Mouse (Mus musculus) hindbrain, postnatal 0 days (tissue): ENCODE results near the gene Ube2cbp. TPM values are rescaled to one million over a fixed set of nuclear protein-coding genes. Genes with fewer than 3 reads are reported as not detected.

Experiments used
- ATAC-seq: fragments of 200-750 bp; cut with Nextera tagmentation; 2 replicates; pipeline ENCODE4 v1.8.0; 2017; ENCODE audit warnings: mild to moderate bottlenecking, moderate TSS enrichment, moderate library complexity
- DNase-seq: peaks from one replicate; pipeline ENCODE4 v3.0.0-alpha.2; 2015; ENCODE audit warnings: low spot score
- H3K27ac ChIP-seq: fragments of 300-500 bp; sonication (generic); 2 replicates; pipeline ENCODE4 v1.5.1; 2014; ENCODE audit warnings: mild to moderate bottlenecking
- H3K27me3 ChIP-seq: fragments of 300-500 bp; sonication (generic); 2 replicates; pipeline ENCODE4 v1.6.1; 2014; ENCODE audit warnings: low read length, mixed read lengths; ENCODE audit not compliant: insufficient read depth
- H3K36me3 ChIP-seq: fragments of 300-500 bp; sonication (generic); 2 replicates; pipeline ENCODE4 v1.6.1; 2014; ENCODE audit warnings: low read length, mixed read lengths; ENCODE audit not compliant: insufficient read depth
- H3K4me1 ChIP-seq: fragments of 300-500 bp; sonication (generic); 2 replicates; pipeline ENCODE4 v1.6.1; 2014; ENCODE audit warnings: antibody characterized with exemption, low read length, mixed read lengths; ENCODE audit not compliant: insufficient read depth
- H3K4me2 ChIP-seq: fragments of 300-500 bp; sonication (generic); 2 replicates; pipeline ENCODE4 v1.6.1; 2014; ENCODE audit warnings: low read depth, mild to moderate bottlenecking, low read length, moderate library complexity, mixed read lengths
- H3K4me3 ChIP-seq: fragments of 300-500 bp; sonication (generic); 2 replicates; pipeline ENCODE4 v1.5.1; 2014; ENCODE audit warnings: low read length
- H3K9ac ChIP-seq: fragments of 300-500 bp; sonication (generic); replicated peaks from 2 replicates; pipeline ENCODE4 v1.6.1; 2014; ENCODE audit warnings: mild to moderate bottlenecking, low read length, moderate library complexity, mixed read lengths
- H3K9me3 ChIP-seq: fragments of 300-500 bp; sonication (generic); 2 replicates; pipeline ENCODE4 v1.6.1; 2016; ENCODE audit warnings: low read length, mixed read lengths
- CTCF ChIP-seq: IDR thresholded peaks from 2 replicates; pipeline ENCODE4 v1.5.1; 2016; ENCODE audit warnings: antibody characterized with exemption, control low read depth, low read depth
- whole genome bisulfite sequencing: fragments of 180-500 bp; shearing (Covaris S2); extraction: QIAGEN DNeasy Blood & Tissue Kit; methylation state at CpG from one replicate; pipeline ENCODE4 v1.1.7; 2014; 5-methylcytosine and 5-hydroxymethylcytosine counted together
- polyA plus RNA-seq: library from polyadenylated mRNA; unstranded; fragments of >200 nt; fragmentation: Nextera tagmentation; extraction: Ambion mirVana; gene quantifications from 2 replicates; pipeline ENCODE4 v1.2.1, GENCODE M21; 2015
- total RNA-seq: library from RNA; depleted of rRNA; stranded (reverse); fragments of >200 nt; gene quantifications from 2 replicates; pipeline ENCODE4 v1.2.3, GENCODE M21; 2014

Ube2cbp gene
- total and polyA plus RNA-seq, 2 experiments from 2014 or later, result 6.3 to 7.4 TPM

- H3K27ac ChIP-seq, result no peak overlapping the region
- no peak for TF ChIP-seq CTCF
- ATAC-seq (no peak), DNase-seq (peak; percentile 6)
- H3K27me3 ChIP-seq, result no peaks in the 10 kb centered on the region
- no peaks in the 10 kb centered on the region for H3K4me1 ChIP-seq
- H3K9me3 ChIP-seq, result no peaks in the 10 kb centered on the region
- H3K36me3 ChIP-seq, result no peaks in the 10 kb centered on the region
- H3K4me3 ChIP-seq, result no peak overlapping the region
- no peak overlapping the region for H3K9ac ChIP-seq
- 69% methylated on average over 6 of the region's 6 CpGs for WGBS
- H3K4me2 ChIP-seq, result no peak overlapping the region
These were observed 163.3 kb downstream of the Ube2cbp start for GRCm38 (mm10) chr9:86301407-86301806.

GRCm38 (mm10) chr9:86298596-86298995 is 166.2 kb downstream of the Ube2cbp start:
- Histone ChIP-seq H3K4me2 (0 out of 2 replicates have a peak overlapping the region, but pooled peaks have one; percentile 2), H3K27ac (no peak overlapping the region), H3K4me1 (no peaks in the 10 kb centered on the region), H3K9ac (no peak overlapping the region), H3K9me3 (no peaks in the 10 kb centered on the region), H3K4me3 (no peak overlapping the region), H3K36me3 (no peaks in the 10 kb centered on the region), H3K27me3 (no peaks in the 10 kb centered on the region)
- no peak for TF ChIP-seq CTCF
- ATAC-seq (no peak), DNase-seq (no peak)
- WGBS, result 14% methylated on average over 8 of the region's 8 CpGs

DNA sequence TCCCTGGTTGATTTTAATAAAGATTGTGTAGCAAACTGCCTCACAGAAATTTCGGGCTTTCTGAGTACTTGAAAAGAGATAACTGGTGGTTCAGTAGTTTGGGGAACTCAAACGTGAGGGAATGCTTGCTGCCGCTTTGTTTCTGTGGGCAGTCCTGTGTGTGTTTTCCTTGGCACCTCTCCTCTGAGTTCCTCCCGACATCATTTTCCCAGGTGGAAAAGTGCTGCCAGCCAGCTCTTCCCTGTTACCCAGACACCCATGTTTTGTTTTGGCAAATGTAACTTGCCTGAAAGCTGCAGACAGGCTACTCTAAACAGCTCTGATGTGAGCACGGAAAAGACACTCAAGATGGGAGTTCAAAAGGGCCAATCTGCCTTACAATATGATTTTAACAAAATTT is 166.6 kb downstream of the Ube2cbp start:
- Histone ChIP-seq H3K9me3 (no peaks in the 10 kb centered on the region), H3K27me3 (no peaks in the 10 kb centered on the region), H3K4me1 (no peaks in the 10 kb centered on the region), H3K4me3 (no peak overlapping the region), H3K9ac (no peak overlapping the region), H3K36me3 (no peaks in the 10 kb centered on the region), H3K27ac (no peak overlapping the region), H3K4me2 (peak overlapping the region; percentile 2; the same call in 1 of the 2 replicates)
- no peak for ATAC-seq
- no peak for DNase-seq
- TF ChIP-seq CTCF, result no peak
- 25% methylated on average over 5 of the region's 5 CpGs for whole genome bisulfite sequencing

DNA sequence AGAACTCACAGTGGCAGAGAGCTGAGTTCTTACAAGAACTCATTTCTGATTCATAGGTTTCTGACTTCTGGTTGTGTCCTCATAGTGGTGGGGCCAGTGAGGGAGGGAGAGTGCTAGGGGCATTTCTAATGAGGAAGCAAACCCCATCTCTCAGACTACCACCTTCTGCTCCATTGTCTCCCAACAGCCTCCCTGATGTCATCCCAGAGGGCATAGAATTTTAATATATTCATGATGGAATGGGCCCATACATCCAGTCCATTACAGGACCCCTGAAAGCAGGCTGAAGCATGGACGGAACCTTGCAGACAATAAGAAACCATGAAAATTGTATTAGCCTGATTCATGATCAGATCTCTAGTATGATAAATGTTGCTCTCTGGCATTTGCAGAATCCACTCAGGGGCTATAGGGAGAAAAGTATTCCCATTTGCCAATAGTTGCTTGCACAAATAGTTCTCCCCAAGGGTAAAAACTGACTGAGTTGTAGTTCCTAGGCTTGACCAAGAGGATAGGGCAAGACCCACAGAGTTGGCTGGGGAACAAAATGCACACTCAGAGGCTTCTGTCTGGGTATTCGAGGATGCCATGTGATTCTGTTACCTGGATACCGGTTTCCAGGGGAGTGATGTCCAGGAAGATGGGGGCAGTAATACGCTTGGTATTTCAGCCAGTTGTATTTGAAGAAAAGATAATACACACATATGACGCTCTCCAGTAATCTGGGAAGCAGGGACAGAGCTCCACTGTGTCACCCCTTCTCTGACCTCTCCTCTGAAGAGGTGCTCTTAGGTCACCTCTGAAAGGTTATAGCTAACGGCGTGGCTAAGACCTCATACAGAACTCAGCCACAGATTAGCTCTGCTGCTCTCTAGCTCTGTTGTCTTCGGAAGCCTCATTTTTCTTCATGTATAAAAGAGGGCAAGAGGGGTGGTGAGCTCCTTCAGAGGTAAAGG is 167.8 kb downstream of the Ube2cbp start:
- no peaks in the 10 kb centered on the region for H3K36me3 ChIP-seq
- H3K4me3 ChIP-seq, result no peak overlapping the region
- no peaks in the 10 kb centered on the region for H3K9me3 ChIP-seq
- DNase-seq (no peak), ATAC-seq (no peak)
- no peaks in the 10 kb centered on the region for H3K4me1 ChIP-seq
- H3K27me3 ChIP-seq, result no peaks in the 10 kb centered on the region
- no peak for TF ChIP-seq CTCF
- H3K4me2 ChIP-seq, result no peak overlapping the region
- no peak overlapping the region for H3K27ac ChIP-seq
- H3K9ac ChIP-seq, result no peak overlapping the region
- 54% methylated on average over 8 of the region's 8 CpGs for WGBS

GRCm38 (mm10) chr9:86287570-86287954 is 177.2 kb downstream of the Ube2cbp start:
- Histone ChIP-seq H3K9me3 (no peaks in the 10 kb centered on the region), H3K27ac (peak overlapping the region; percentile 20; the same call in 1 of the 2 replicates), H3K9ac (no peak overlapping the region), H3K27me3 (no peaks in the 10 kb centered on the region), H3K4me1 (0 out of 2 replicates have a peak, but pooled peaks cover 3% of the 10 kb centered on the region), H3K36me3 (no peaks in the 10 kb centered on the region), H3K4me3 (no peak overlapping the region), H3K4me2 (no peak overlapping the region)
- ATAC-seq (no peak), DNase-seq (no peak)
- WGBS, result 31% methylated on average over 3 of the region's 3 CpGs
- TF ChIP-seq CTCF, result no peak

GRCm38 (mm10) chr9:86286830-86287569 is 177.8 kb downstream of the Ube2cbp start:
- Histone ChIP-seq H3K27ac (no peak overlapping the region; the same call in 1 of the 2 replicates), H3K9ac (no peak overlapping the region), H3K4me3 (no peak overlapping the region), H3K4me2 (no peak overlapping the region), H3K36me3 (no peaks in the 10 kb centered on the region), H3K27me3 (no peaks in the 10 kb centered on the region), H3K9me3 (no peaks in the 10 kb centered on the region), H3K4me1 (0 out of 2 replicates have a peak, but pooled peaks cover 3% of the 10 kb centered on the region)
- no peak for TF ChIP-seq CTCF
- DNase-seq, result no peak
- WGBS, result 33% methylated on average over 2 of the region's 2 CpGs
- peak; percentile 69 for ATAC-seq
